In genomic region chr2:12438181-12438580, GRCm38 (mm10) we compare ENCODE assay signal across 10 mouse cellular contexts. TPM values are rescaled to one million over a fixed set of nuclear protein-coding genes. Genes with fewer than 3 reads are reported as not detected.
A peak's percentile ranks its signal among the peaks of the same experiment; 100 is the strongest.
DNase-seq lines count a peak whose midpoint lies in the region; ATAC-seq and TF ChIP-seq lines count a peak whose summit lies in the region.
"Had no signal": no experiment of that assay in that cellular context is flagged by ENCODE, and none has a peak within 500 bp of the region (broad histone marks: within the 10 kb centered on the region; RNA-seq: fewer than 3 reads in every experiment).

No protein-coding gene starts in this region.

- H3K4me3 ChIP-seq in kidney, adult 2 months (ENCODE audit: insufficient read depth, low read depth, low read length): no peak overlapping the region
- no peak overlapping the region for H3K4me3 ChIP-seq in forebrain, postnatal 0 days (ENCODE audit: low read depth, low read length)
- H3K4me3 ChIP-seq: embryonic facial prominence, embryonic 15.5 days had no signal

- H3K36me3 ChIP-seq in kidney, adult 2 months (ENCODE audit: control insufficient read depth, insufficient read depth, low read length): no peaks in the 10 kb centered on the region
- H3K36me3 ChIP-seq in forebrain, postnatal 0 days (ENCODE audit: insufficient read depth): no peaks in the 10 kb centered on the region
- H3K36me3 ChIP-seq: embryonic facial prominence, embryonic 15.5 days had no signal

- H3K9ac ChIP-seq in forebrain, postnatal 0 days: no peak overlapping the region
- H3K9ac ChIP-seq: embryonic facial prominence, embryonic 15.5 days had no signal

- no peak for TF ChIP-seq POLR2A in kidney, adult 2 months (IDR thresholded peaks at IDR 0.05; ENCODE audit: low read depth, low read length)

- no peak overlapping the region for H3K4me2 ChIP-seq in forebrain, postnatal 0 days (ENCODE audit: low read depth)
- H3K4me2 ChIP-seq: embryonic facial prominence, embryonic 15.5 days had no signal

- peak; percentile 65 for ATAC-seq in CD4-positive, CD25-positive, alpha-beta regulatory T cell, adult 4 months
- peak; percentile 76; the same call in 1 of the 2 replicates for ATAC-seq in forebrain, postnatal 0 days

- 59% methylated on average over 2 of the region's 2 CpGs for WGBS in kidney, adult 2 months
- WGBS in forebrain, postnatal 0 days: 84% methylated on average over 2 of the region's 2 CpGs

- H3K4me1 ChIP-seq in kidney, adult 2 months (ENCODE audit: control insufficient read depth, insufficient read depth, low read length): no peaks in the 10 kb centered on the region
- no peaks in the 10 kb centered on the region for H3K4me1 ChIP-seq in forebrain, postnatal 0 days (ENCODE audit: insufficient read depth)
- H3K4me1 ChIP-seq: embryonic facial prominence, embryonic 15.5 days had no signal

- DNase-seq in kidney, adult 2 months: no peak
- DNase-seq in kidney, postnatal 14 days: no peak
- peak; percentile 70 for DNase-seq in 3T3-L1 (ENCODE audit: low read depth, low spot score)
- DNase-seq in forebrain, postnatal 0 days: peak; percentile 81
- no peak for DNase-seq in cerebellum, adult 8-10 months
- no peak for DNase-seq in urinary bladder, postnatal 14 days (ENCODE audit: low spot score)
- DNase-seq in adrenal gland, postnatal 25 days: no peak
- DNase-seq: left cerebral cortex, postnatal 4 days had no signal

- H3K9me3 ChIP-seq in forebrain, postnatal 0 days (ENCODE audit: low read length): no peaks in the 10 kb centered on the region
- H3K9me3 ChIP-seq: embryonic facial prominence, embryonic 15.5 days had no signal

- no peak overlapping the region for H3K27ac ChIP-seq in kidney, adult 2 months (ENCODE audit: insufficient read depth, low read depth, low read length)
- H3K27ac ChIP-seq in forebrain, postnatal 0 days (ENCODE audit: low read depth, low read length): no peak overlapping the region
- H3K27ac ChIP-seq: embryonic facial prominence, embryonic 15.5 days had no signal

- TF ChIP-seq CTCF in kidney, adult 2 months (conservative IDR thresholded peaks at IDR 0.05; ENCODE audit: insufficient read depth, insufficient read length, low read depth, low read length): peak; percentile 20; the same call in 1 of the 2 replicates
- peak; percentile 72 for TF ChIP-seq CTCF in forebrain, postnatal 0 days (IDR thresholded peaks at IDR 0.05; ENCODE audit: low read depth)

- H3K27me3 ChIP-seq in kidney, adult 2 months (replicated peaks; ENCODE audit: control insufficient read depth, insufficient read depth, low read length): no peaks in the 10 kb centered on the region
- no peaks in the 10 kb centered on the region for H3K27me3 ChIP-seq in forebrain, postnatal 0 days (ENCODE audit: insufficient read depth, low read length)
- H3K27me3 ChIP-seq: embryonic facial prominence, embryonic 15.5 days had no signal

RNA-seq across cellular contexts. Expression of gene Mindy3, which starts 18.9 kb away (rescaled TPM):
- 45.9 and 87.0 TPM in 2 replicates for polyA plus RNA-seq in kidney, adult 2 months (2012; rRNA removed)
- polyA plus RNA-seq in CD4-positive, CD25-positive, alpha-beta regulatory T cell, adult 4 months (2017; shearing (Covaris generic)): 10 to 100 TPM; 37.1 to 44.8 TPM
- 53.9 and 60.4 TPM in 2 replicates for total RNA-seq in forebrain, postnatal 0 days (2014; rRNA removed)
- polyA plus RNA-seq in forebrain, postnatal 0 days (2015; fragmentation: Nextera tagmentation; extraction: Ambion mirVana): 45.6 and 48.4 TPM in 2 replicates
- total RNA-seq in adrenal gland, postnatal 25 days (2021): 52.8 and 54.6 TPM in 2 replicates

Comparison
In these comparisons a context has a peak if more than half of its experiments do, and no peak if none do; other contexts are left out.
1. DNase-seq: peak in 3T3-L1 (single experiment) and forebrain, postnatal 0 days (single experiment); none in kidney, adult 2 months (single experiment), kidney, postnatal 14 days (single experiment), cerebellum, adult 8-10 months (single experiment), urinary bladder, postnatal 14 days (single experiment) and adrenal gland, postnatal 25 days (single experiment).